In the genomic region with DNA sequence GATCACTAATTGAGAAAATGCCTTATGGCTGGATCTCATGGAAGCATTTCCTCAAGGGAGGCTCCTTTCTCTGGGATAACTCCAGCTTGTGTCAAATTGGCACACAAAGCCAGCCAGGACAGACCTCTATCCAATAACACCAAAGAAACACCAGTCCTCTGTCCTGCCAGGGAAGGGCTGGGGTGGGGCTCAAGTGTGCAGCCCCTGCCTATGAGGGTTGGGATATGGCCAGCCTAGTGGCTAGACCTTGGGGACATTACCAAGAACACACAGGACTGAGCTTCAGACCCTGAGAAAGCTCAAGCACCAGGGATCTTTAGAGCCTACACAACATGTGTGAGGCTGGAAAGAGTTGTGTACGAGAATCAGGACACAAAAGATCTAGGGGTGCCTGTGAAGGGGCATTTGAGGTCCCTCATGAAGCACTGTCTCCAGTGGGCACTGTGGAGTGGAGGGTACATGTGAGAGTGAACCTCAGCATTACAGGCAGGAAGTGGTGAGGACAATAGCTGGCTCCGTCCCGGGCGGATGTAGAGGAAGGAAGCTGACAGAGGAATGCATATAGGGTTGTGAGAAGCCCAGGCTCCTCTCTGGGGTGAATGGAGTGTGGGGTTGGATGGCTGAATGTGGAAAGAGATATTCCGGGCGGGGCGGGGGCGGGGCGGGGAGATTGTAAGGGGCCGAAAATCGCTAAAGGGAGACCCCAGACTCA, we compare ENCODE assay signal across 9 mouse cellular contexts. TPM values are rescaled to one million over a fixed set of nuclear protein-coding genes. Genes with fewer than 3 reads are reported as not detected.
DNase-seq lines count a peak whose midpoint lies in the region; ATAC-seq lines count a peak whose summit lies in the region.
"Had no signal": no experiment of that assay in that cellular context is flagged by ENCODE, and none has a peak within 500 bp of the region (broad histone marks: within the 10 kb centered on the region; RNA-seq: fewer than 3 reads in every experiment).

No protein-coding gene starts in this region.

- intact Hi-C loops in gastrocnemius, postnatal 14 days (cut with DNase I; ENCODE audit: low total_unique reads), result no loop called here

- H3K36me3 ChIP-seq in hindbrain, embryonic 13.5 days, result no peaks in the 10 kb centered on the region
- H3K36me3 ChIP-seq in hindbrain, embryonic 12.5 days, result no peaks in the 10 kb centered on the region
- no peaks in the 10 kb centered on the region for H3K36me3 ChIP-seq in heart, embryonic 16.5 days (ENCODE audit: control insufficient read depth, insufficient read depth)
- no peaks in the 10 kb centered on the region for H3K36me3 ChIP-seq in limb, embryonic 13.5 days

- H3K9ac ChIP-seq in hindbrain, embryonic 13.5 days, result no peak overlapping the region
- no peak overlapping the region for H3K9ac ChIP-seq in hindbrain, embryonic 12.5 days
- H3K9ac ChIP-seq in heart, embryonic 16.5 days (ENCODE audit: low read length), result no peak overlapping the region
- H3K9ac ChIP-seq in limb, embryonic 13.5 days, result no peak overlapping the region

- DNase-seq in naive thymus-derived CD4-positive, alpha-beta T cell, adult 2 months (ENCODE audit: low read depth), result peak; percentile 71
- DNase-seq in urinary bladder, postnatal 10 days (ENCODE audit: low spot score), result no peak
- DNase-seq in frontal cortex, postnatal 10 days (ENCODE audit: low spot score in 2 of 2), result no peak
- no peak for DNase-seq in gastrocnemius, postnatal 14 days

- peaks cover 53% of the 10 kb centered on the region for H3K27me3 ChIP-seq in hindbrain, embryonic 13.5 days
- H3K27me3 ChIP-seq in hindbrain, embryonic 12.5 days, result peaks cover 53% of the 10 kb centered on the region
- H3K27me3 ChIP-seq in heart, embryonic 16.5 days (ENCODE audit: control insufficient read depth, insufficient read depth, low read length), result peaks cover 3% of the 10 kb centered on the region
- peaks cover 49% of the 10 kb centered on the region for H3K27me3 ChIP-seq in limb, embryonic 13.5 days

- no peak overlapping the region for H3K4me2 ChIP-seq in hindbrain, embryonic 13.5 days
- H3K4me2 ChIP-seq in hindbrain, embryonic 12.5 days (replicated peaks), result no peak overlapping the region
- no peak overlapping the region for H3K4me2 ChIP-seq in heart, embryonic 16.5 days (ENCODE audit: low read depth, low read length)
- no peak overlapping the region for H3K4me2 ChIP-seq in limb, embryonic 13.5 days (replicated peaks)

- peaks cover 13% of the 10 kb centered on the region; the same call in 1 of the 2 replicates for H3K4me1 ChIP-seq in hindbrain, embryonic 13.5 days (replicated peaks)
- H3K4me1 ChIP-seq in hindbrain, embryonic 12.5 days, result peaks cover 16% of the 10 kb centered on the region
- H3K4me1 ChIP-seq in heart, embryonic 16.5 days (ENCODE audit: control insufficient read depth, insufficient read depth, low read length), result peaks cover 27% of the 10 kb centered on the region
- H3K4me1 ChIP-seq in limb, embryonic 13.5 days, result peaks cover 24% of the 10 kb centered on the region

- H3K4me3 ChIP-seq in hindbrain, embryonic 13.5 days, result no peak overlapping the region
- no peak overlapping the region for H3K4me3 ChIP-seq in hindbrain, embryonic 12.5 days
- no peak overlapping the region for H3K4me3 ChIP-seq in heart, embryonic 16.5 days (ENCODE audit: low read length)
- H3K4me3 ChIP-seq in limb, embryonic 13.5 days, result no peak overlapping the region

- peak overlapping the region; percentile 55; the same call in 1 of the 2 replicates for H3K27ac ChIP-seq in hindbrain, embryonic 13.5 days
- H3K27ac ChIP-seq in hindbrain, embryonic 12.5 days, result no peak overlapping the region
- H3K27ac ChIP-seq in heart, embryonic 16.5 days (ENCODE audit: low read length), result peak overlapping the region; percentile 94
- peak overlapping the region; percentile 28; the same call in 1 of the 2 replicates for H3K27ac ChIP-seq in limb, embryonic 13.5 days

- 83% methylated on average over 11 of the region's 11 CpGs for WGBS in hindbrain, embryonic 13.5 days
- 82% methylated on average over 11 of the region's 11 CpGs for WGBS in hindbrain, embryonic 12.5 days
- WGBS in heart, embryonic 16.5 days, result 61% methylated on average over 11 of the region's 11 CpGs
- WGBS in limb, embryonic 13.5 days, result 86% methylated on average over 11 of the region's 11 CpGs

- no peak for ATAC-seq in hindbrain, embryonic 13.5 days (ENCODE audit: low FRiP score)
- ATAC-seq in hindbrain, embryonic 12.5 days (ENCODE audit: low FRiP score), result no peak
- peak; percentile 65; the same call in 1 of the 2 replicates for ATAC-seq in heart, embryonic 16.5 days (replicated peaks; ENCODE audit: extremely low read depth, insufficient read depth, low FRiP score)
- ATAC-seq in limb, embryonic 13.5 days (ENCODE audit: low FRiP score, low read depth), result no peak

- no peaks in the 10 kb centered on the region for H3K9me3 ChIP-seq in hindbrain, embryonic 13.5 days
- no peaks in the 10 kb centered on the region for H3K9me3 ChIP-seq in hindbrain, embryonic 12.5 days (replicated peaks)
- no peaks in the 10 kb centered on the region for H3K9me3 ChIP-seq in heart, embryonic 16.5 days (replicated peaks; ENCODE audit: control insufficient read depth, low read length)
- H3K9me3 ChIP-seq in limb, embryonic 13.5 days, result no peaks in the 10 kb centered on the region

RNA-seq across cellular contexts. Expression of gene Ccdc194, which starts 3.0 kb away (rescaled TPM):
- 0.31 and 0.49 TPM in 2 replicates for polyA plus RNA-seq in hindbrain, embryonic 13.5 days (2015; fragmentation: Nextera tagmentation; extraction: Ambion mirVana)
- polyA plus RNA-seq in hindbrain, embryonic 12.5 days (2016; fragmentation: Nextera tagmentation; extraction: Ambion mirVana), result 0.67 and 0.70 TPM in 2 replicates
- 0.29 and 0.54 TPM in 2 replicates for polyA plus RNA-seq in heart, embryonic 16.5 days (2015; fragmentation: Nextera tagmentation; extraction: Ambion mirVana)
- 0.41 and 0.78 TPM in 2 replicates for polyA plus RNA-seq in limb, embryonic 13.5 days (2015; fragmentation: Nextera tagmentation; extraction: Ambion mirVana)
- total RNA-seq in gastrocnemius, postnatal 14 days (2021), result under 1 TPM in 1 of 2 experiments, not detected in 1; 0.33 TPM
- total RNA-seq: heart, postnatal 36 days had no signal

RNA-seq across cellular contexts. Expression of gene Bst2, which starts 8.7 kb away (rescaled TPM):
- polyA plus RNA-seq in hindbrain, embryonic 13.5 days (2015; fragmentation: Nextera tagmentation; extraction: Ambion mirVana), result 16.0 and 17.2 TPM in 2 replicates
- 12.9 and 13.4 TPM in 2 replicates for polyA plus RNA-seq in hindbrain, embryonic 12.5 days (2016; fragmentation: Nextera tagmentation; extraction: Ambion mirVana)
- polyA plus RNA-seq in heart, embryonic 16.5 days (2015; fragmentation: Nextera tagmentation; extraction: Ambion mirVana), result 36.6 and 46.5 TPM in 2 replicates
- 21.0 and 22.3 TPM in 2 replicates for polyA plus RNA-seq in limb, embryonic 13.5 days (2015; fragmentation: Nextera tagmentation; extraction: Ambion mirVana)
- total RNA-seq in gastrocnemius, postnatal 14 days (2021), result 1 to 10 TPM; 8.6 to 9.3 TPM

RNA-seq across cellular contexts. Expression of gene Mvb12a, which starts 14.2 kb away (rescaled TPM):
- 55.3 and 59.6 TPM in 2 replicates for polyA plus RNA-seq in hindbrain, embryonic 13.5 days (2015; fragmentation: Nextera tagmentation; extraction: Ambion mirVana)
- 51.7 and 58.4 TPM in 2 replicates for polyA plus RNA-seq in hindbrain, embryonic 12.5 days (2016; fragmentation: Nextera tagmentation; extraction: Ambion mirVana)
- 60.3 and 65.8 TPM in 2 replicates for polyA plus RNA-seq in heart, embryonic 16.5 days (2015; fragmentation: Nextera tagmentation; extraction: Ambion mirVana)
- 80.7 and 83.6 TPM in 2 replicates for polyA plus RNA-seq in limb, embryonic 13.5 days (2015; fragmentation: Nextera tagmentation; extraction: Ambion mirVana)
- 10 to 100 TPM; 20.4 to 20.6 TPM for total RNA-seq in gastrocnemius, postnatal 14 days (2021)

RNA-seq across cellular contexts. Expression of gene Plvap, which starts 17.0 kb away (rescaled TPM):
- polyA plus RNA-seq in hindbrain, embryonic 13.5 days (2015; fragmentation: Nextera tagmentation; extraction: Ambion mirVana), result 13.8 and 14.0 TPM in 2 replicates
- 39.7 and 42.4 TPM in 2 replicates for polyA plus RNA-seq in hindbrain, embryonic 12.5 days (2016; fragmentation: Nextera tagmentation; extraction: Ambion mirVana)
- 86.4 and 106 TPM in 2 replicates for polyA plus RNA-seq in heart, embryonic 16.5 days (2015; fragmentation: Nextera tagmentation; extraction: Ambion mirVana)
- 58.5 and 59.4 TPM in 2 replicates for polyA plus RNA-seq in limb, embryonic 13.5 days (2015; fragmentation: Nextera tagmentation; extraction: Ambion mirVana)
- total RNA-seq in gastrocnemius, postnatal 14 days (2021), result 10 to 100 TPM in 1 of 2 experiments, 1 to 10 TPM in 1; 7.7 to 11.7 TPM

RNA-seq across cellular contexts. Expression of gene Tmem221, which starts 30.2 kb away (rescaled TPM):
- 0.19 TPM in 1 of 2 replicates, not detected in the other for polyA plus RNA-seq in hindbrain, embryonic 13.5 days (2015; fragmentation: Nextera tagmentation; extraction: Ambion mirVana)
- 0.18 and 0.56 TPM in 2 replicates for polyA plus RNA-seq in hindbrain, embryonic 12.5 days (2016; fragmentation: Nextera tagmentation; extraction: Ambion mirVana)
- polyA plus RNA-seq in heart, embryonic 16.5 days (2015; fragmentation: Nextera tagmentation; extraction: Ambion mirVana), result 0.99 and 1.4 TPM in 2 replicates
- polyA plus RNA-seq in limb, embryonic 13.5 days (2015; fragmentation: Nextera tagmentation; extraction: Ambion mirVana), result 0.27 and 0.64 TPM in 2 replicates
- under 1 TPM in 1 of 2 experiments, not detected in 1; 0.21 TPM for total RNA-seq in gastrocnemius, postnatal 14 days (2021)
